Mouse (Mus musculus): ENCODE data around the gene Gata2. TPM values are rescaled to one million over a fixed set of nuclear protein-coding genes. Genes with fewer than 3 reads are reported as not detected.

Gene Gata2
- polyA plus RNA-seq (2012; ENCODE audit: low replicate concordance) = 14.7 and 68.6 TPM in 2 replicates

DNA sequence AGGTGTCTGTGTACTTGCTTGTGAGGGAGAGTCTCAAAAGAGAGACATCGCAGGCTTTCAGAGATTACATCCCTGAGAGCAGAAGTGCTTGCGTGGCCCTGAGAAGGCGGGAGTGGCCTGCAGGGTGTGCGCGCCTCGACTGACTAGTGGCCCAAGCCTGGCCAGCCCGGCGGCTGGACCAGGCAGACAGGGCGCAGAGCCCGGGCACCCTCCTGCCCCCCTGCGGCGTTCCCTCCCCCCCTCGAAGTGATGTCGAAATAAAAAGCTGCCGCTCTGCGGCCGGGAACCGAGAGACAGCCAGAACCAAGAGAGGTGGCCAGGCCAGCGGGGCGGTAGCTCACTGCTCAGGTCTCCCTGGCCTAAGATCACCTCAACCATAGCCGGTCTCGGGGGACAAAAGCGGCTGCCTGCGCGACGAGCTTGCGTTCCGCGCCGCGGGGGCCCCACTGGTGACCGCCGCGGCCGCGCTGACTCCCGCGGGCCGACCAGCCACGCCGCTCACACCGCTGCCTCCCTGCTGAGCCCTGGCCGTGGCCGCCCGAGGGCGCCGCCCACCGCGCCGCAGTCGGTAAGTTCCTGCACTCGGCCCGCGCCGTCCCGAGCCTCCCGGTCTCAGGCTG lies at the start of gene Gata2:
Gene Gata2, plus strand, starts transcription at position 459 of the 620 bp plus-strand sequence.

DNA sequence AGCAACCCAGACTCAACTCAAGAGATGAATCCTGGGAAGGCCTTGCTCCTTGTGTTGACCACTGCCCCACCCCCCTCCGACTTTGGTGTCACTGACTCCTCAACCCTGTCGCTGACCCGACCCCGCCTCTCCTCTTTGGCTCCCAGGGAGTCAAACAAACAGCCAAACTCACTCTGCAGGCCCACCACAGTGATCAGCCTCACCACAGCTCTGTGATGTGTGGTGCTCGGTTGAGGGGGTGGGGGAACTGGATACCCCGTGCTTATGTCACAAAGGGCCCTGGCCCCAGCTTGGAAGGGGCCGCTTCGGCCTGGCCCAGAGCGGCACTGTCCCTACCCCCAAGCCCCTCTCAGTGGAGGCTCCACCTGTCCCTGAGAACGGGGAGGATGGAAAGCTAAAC lies 28.3 kb downstream of the Gata2 start, which contains the start of gene Dnajb8:
Gene Dnajb8, plus strand, starts transcription at position 301 of the 400 bp plus-strand sequence.

Other genes with a start within 250 kb of the Gata2 start
- gene H1fx, start 212.3 kb upstream of the Gata2 start, polyA plus RNA-seq (2012; ENCODE audit: low replicate concordance) = 5.4 and 9.3 TPM in 2 replicates
- gene Rab7, start 148.6 kb upstream of the Gata2 start, polyA plus RNA-seq (2012; ENCODE audit: low replicate concordance) = 83.4 and 138 TPM in 2 replicates
- 23.7 and 33.8 TPM in 2 replicates for gene Rpn1, start 109.4 kb upstream of the Gata2 start, polyA plus RNA-seq (2012; ENCODE audit: low replicate concordance)
- gene Dnajb8, start 28.4 kb downstream of the Gata2 start, polyA plus RNA-seq (2012; ENCODE audit: low replicate concordance) = not detected in 2 replicates

Measured in hematopoietic multipotent progenitor cell, adult 10-12 weeks (in vitro differentiated cells).